Mouse (Mus musculus): ENCODE measurements around the gene 4932438A13Rik.

4932438A13Rik gene

DNA sequence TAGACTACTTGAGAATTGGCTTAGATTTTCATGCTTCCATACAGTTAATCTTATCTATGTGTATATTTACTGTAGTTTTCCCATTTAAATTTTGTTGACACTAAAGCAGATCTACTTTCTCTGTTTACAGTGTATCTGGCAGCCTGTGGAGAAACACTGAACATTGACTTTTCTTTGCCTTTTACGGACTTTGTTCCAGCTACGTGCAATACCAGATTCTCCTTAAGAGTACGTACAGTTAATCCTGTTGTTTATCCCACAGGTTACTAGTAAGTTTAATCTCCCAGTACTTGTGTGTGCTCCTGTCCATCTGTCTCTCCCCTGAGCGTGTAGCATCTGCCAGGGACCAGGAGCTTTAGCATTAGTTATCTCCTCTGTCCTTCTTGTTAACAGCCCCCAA, 55.4 kb downstream of the 4932438A13Rik start:
- DNase-seq (ENCODE audit: low spot score in 2 of 2), result no peak

DNA sequence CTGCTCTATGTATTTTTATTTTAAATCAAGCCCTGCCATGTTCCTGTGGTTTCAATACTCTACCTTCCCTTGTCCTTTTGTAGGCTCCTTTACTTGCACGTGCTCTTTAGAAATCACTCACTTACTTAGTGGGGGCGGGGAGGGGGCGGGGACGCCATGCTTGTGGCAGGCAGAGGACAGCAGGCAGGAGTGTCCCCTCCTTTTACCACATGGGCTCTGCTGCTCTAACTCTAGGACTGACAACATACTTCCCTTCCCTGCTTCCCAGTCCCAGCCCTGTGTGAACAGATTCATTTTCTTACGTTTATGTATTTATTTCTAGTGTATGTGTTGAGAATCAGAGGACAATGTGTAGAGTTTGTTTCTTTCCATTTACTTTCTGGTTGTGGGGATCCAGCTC, 78.7 kb downstream of the 4932438A13Rik start:
- no peak for DNase-seq (ENCODE audit: low spot score in 2 of 2)

GRCm38 (mm10) chr3:36942108-36942507, 79.2 kb downstream of the 4932438A13Rik start:
- no peak for DNase-seq (ENCODE audit: low spot score in 2 of 2)

DNA sequence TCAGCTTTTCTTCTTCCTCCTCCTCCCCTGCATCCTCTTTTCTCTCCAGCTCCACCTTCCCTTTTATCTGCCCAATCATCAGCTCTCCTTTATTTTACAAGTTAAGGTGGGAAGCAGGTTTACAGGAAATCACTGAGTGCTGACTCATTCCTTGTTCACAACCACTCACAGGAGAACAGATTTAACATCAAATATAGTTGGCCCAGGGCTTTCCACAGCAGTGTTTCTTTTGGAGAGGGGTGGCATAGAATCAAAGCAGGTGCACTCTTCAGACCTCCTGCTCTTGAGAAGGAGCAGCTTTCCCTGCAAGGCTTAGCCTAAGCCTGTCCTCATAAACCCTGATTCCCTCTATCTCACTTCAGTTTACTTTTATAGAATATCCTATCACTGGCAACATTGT, 80.8 kb downstream of the 4932438A13Rik start:
- no peak for DNase-seq (ENCODE audit: low spot score in 2 of 2)

DNA sequence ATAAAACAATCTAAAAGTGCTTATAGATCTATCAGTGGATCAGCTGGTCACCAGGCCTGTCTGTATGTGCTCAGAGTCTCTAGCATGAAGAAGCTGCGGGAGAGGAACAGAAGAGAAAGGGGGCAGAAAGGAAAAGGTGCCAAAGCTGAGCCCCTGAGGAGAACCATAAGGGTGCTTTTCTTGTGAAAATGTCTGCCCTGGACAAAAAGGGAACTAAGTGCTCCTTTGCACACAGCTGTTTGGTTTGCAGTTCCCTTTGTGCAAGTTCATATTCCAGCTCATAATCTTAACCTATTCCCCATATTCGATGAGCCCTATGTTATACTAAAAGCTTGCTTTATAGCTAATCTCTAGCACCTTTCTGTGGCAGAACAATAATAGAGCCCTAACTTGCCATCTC, 175.1 kb downstream of the 4932438A13Rik start:
- no peak for DNase-seq (ENCODE audit: low spot score in 2 of 2)

GRCm38 (mm10) chr3:37039811-37040210, 176.9 kb downstream of the 4932438A13Rik start:
- no peak for DNase-seq (ENCODE audit: low spot score in 2 of 2)

DNA sequence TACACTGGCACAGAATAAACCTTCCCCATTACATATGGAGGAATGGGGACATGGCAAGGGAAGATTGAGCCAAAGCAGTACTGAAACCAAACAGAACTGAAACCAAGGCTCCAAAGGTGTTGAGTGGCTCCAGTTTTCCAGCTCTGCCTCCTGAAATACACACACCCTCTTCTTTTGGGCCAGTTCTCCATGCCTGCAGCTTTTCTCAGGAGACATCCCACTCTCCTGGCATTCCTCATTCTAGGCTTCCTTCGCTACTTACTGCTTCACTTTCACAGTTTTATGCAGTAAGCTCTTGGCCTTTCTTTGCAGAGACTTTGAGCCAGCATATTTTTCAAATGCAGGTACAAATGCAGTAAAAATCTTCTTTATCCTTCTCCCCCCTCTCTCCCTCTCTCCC, 188.6 kb downstream of the 4932438A13Rik start:
- DNase-seq (ENCODE audit: low spot score in 2 of 2), result no peak

DNA sequence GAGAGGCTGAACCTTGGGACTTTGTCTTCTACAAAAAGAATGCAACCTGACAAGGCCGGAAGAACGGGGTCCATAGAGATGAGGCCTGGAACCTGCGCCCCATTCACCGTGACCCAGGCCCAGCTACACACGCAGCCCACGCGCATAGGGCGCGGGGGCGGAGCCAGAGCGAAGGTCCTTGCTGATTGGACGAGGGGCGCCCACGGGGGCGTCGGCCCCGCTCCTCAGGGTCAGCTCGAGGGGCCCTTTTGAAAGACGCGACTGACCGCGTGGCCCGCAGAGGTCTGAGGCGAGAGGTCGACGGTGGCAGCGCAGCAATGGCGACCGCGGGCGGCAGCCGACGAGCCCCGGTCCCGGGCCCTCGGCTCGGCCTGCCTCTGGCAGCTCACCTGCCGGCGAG, 200.5 kb downstream of the 4932438A13Rik start, which contains the start of gene Adad1:
TSS of gene Adad1 (plus strand) at position 122 of the 400 bp plus-strand sequence.
- DNase-seq (ENCODE audit: low spot score in 2 of 2), result no peak

GRCm38 (mm10) chr3:37073211-37073610, 210.3 kb downstream of the 4932438A13Rik start:
- DNase-seq (ENCODE audit: low spot score in 2 of 2), result peak in 1 of 2 experiments; percentile 44

- no peak for DNase-seq (ENCODE audit: low spot score in 2 of 2)
These were observed 222.0 kb downstream of the 4932438A13Rik start for GRCm38 (mm10) chr3:37084860-37085259.

DNA sequence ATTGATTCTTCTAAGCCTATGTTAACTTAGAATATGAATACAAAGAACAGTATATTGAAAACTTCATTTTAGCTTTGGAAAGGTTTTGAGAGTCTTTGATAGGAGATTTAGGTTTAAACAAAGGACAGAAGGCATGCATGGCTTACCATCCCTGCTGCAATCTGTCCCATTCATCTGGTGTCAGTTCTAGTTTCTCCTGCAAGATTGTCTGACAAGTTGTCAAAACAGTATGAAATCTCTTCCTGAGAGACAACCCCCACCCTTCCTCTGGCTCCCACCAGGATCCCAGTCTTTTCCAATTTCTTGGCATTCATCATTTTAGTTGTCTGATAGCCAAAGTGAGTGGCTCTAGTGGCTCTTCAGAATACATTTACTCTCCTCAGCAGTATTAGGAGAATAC, 227.8 kb downstream of the 4932438A13Rik start:
- DNase-seq (ENCODE audit: low spot score in 2 of 2), result no peak

Measured in cerebellum, postnatal 4 days (tissue).